ENCODE assay signal across 17 mouse cellular contexts in the genomic region with DNA sequence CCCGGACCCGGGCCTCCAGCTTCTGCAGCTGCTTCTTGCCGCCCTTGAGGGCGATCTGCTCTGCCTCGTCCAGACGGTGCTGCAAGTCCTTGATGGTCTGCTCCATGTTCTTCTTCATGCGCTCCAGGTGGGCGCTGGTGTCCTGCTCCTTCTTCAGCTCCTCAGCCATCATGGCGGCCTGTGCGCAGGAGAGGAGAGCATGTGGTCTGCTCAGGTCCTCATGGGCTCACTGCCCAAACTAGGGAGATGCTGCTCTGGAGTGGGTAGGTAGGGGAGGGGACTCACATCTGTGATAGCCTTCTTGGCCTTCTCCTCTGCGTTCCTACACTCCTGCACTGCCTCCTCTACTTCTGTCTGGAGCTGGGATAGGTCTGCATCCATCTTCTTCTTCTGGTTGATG. TPM values are rescaled to one million over a fixed set of nuclear protein-coding genes. Genes with fewer than 3 reads are reported as not detected.
"Had no signal": no experiment of that assay in that cellular context is flagged by ENCODE, and none has a peak within 500 bp of the region (broad histone marks: within the 10 kb centered on the region; RNA-seq: fewer than 3 reads in every experiment).

No protein-coding gene starts in this region.

RNA-seq across cellular contexts. Expression of gene Gm17428, which starts 3.9 kb away (rescaled TPM):
- polyA plus RNA-seq: kidney, postnatal 0 days; large intestine, adult 2 months; limb, embryonic 10.5 days; limb, embryonic 13.5 days; liver, embryonic 12.5 days; liver, embryonic 15.5 days; lung, embryonic 15.5 days; midbrain, embryonic 10.5 days; midbrain, embryonic 13.5 days; midbrain, postnatal 0 days; neural tube, embryonic 11.5 days; neural tube, embryonic 14.5 days; small intestine, adult 2 months; spleen, adult 2 months; stomach, embryonic 16.5 days; testis, adult 2 months; urinary bladder, adult 2 months had no signal

RNA-seq across cellular contexts. Expression of gene Myh6, which starts 6.1 kb away (rescaled TPM):
- polyA plus RNA-seq: small intestine, adult 2 months had no signal

RNA-seq across cellular contexts. Expression of gene Myh7, which starts 21.6 kb away (rescaled TPM):
- polyA plus RNA-seq: spleen, adult 2 months had no signal

RNA-seq across cellular contexts. Expression of gene Cmtm5, which starts 36.7 kb away (rescaled TPM):
- polyA plus RNA-seq: liver, embryonic 12.5 days; testis, adult 2 months had no signal

RNA-seq across cellular contexts. Expression of gene Il25, which starts 40.3 kb away (rescaled TPM):
- polyA plus RNA-seq: liver, embryonic 12.5 days; liver, embryonic 15.5 days; midbrain, embryonic 10.5 days; neural tube, embryonic 11.5 days; spleen, adult 2 months; stomach, embryonic 16.5 days; testis, adult 2 months had no signal
